Mouse (Mus musculus): ENCODE data around the gene Nasp.

GRCm38 (mm10) chr4:116651797-116652135 is 24.0 kb upstream of the Nasp start:
- TF ChIP-seq CTCF (IDR thresholded peaks at IDR 0.05; ENCODE audit: low read depth, low read length) (no peak), POLR2A (IDR thresholded peaks at IDR 0.05; ENCODE audit: borderline replicate concordance, low read depth, low read length) (no peak)

All from bone marrow macrophage, adult 2 months (primary cell).